Mouse (Mus musculus) frontal cortex, postnatal 14 days (tissue): ENCODE results near the gene Xylt2.
"Not testable (repeated sequence)": the region's sequence is repeated elsewhere in the genome, so short reads cannot be mapped to it uniquely, and the experiment has no call there.

Source experiments
- DNase-seq, 2 experiments: peaks; one replicate each; pipeline ENCODE4 v3.0.0; 2022; ENCODE audit warnings: low spot score in 2 of 2

Xylt2 gene

GRCm38 (mm10) chr11:94676754-94677606 is at the start of gene Xylt2:
Gene Xylt2, minus strand, starts transcription at chr11:94677515.
- peak; percentile 76 to 84 for DNase-seq

GRCm38 (mm10) chr11:94719216-94719615 is 41.9 kb upstream of the Xylt2 start:
- no peak for DNase-seq

GRCm38 (mm10) chr11:94718113-94718909 is 41.0 kb upstream of the Xylt2 start:
- DNase-seq = no peak

- no peak for DNase-seq
Observed at GRCm38 (mm10) chr11:94717239-94717638, 39.9 kb upstream of the Xylt2 start.

- no peak for DNase-seq
Observed at GRCm38 (mm10) chr11:94716754-94717153, 39.4 kb upstream of the Xylt2 start.

GRCm38 (mm10) chr11:94715622-94716021 is 38.3 kb upstream of the Xylt2 start:
- DNase-seq = peak; percentile 17 to 31

- DNase-seq = no peak
Observed at GRCm38 (mm10) chr11:94713246-94713860, 36.0 kb upstream of the Xylt2 start.

GRCm38 (mm10) chr11:94704472-94704871 is 27.2 kb upstream of the Xylt2 start, which contains the start of gene Gm11541:
Gene Gm11541, minus strand, starts transcription at chr11:94704499.
- no peak for DNase-seq

- no peak for DNase-seq
Observed at GRCm38 (mm10) chr11:94704020-94704419, 26.7 kb upstream of the Xylt2 start.

- no peak for DNase-seq
Observed at GRCm38 (mm10) chr11:94702216-94702610, 24.9 kb upstream of the Xylt2 start.

GRCm38 (mm10) chr11:94701401-94702215 is 24.3 kb upstream of the Xylt2 start:
- DNase-seq = no peak

- DNase-seq = no peak
Observed at GRCm38 (mm10) chr11:94699399-94699798, 22.1 kb upstream of the Xylt2 start.

GRCm38 (mm10) chr11:94697703-94698464 is 20.6 kb upstream of the Xylt2 start:
- no peak for DNase-seq

- DNase-seq = no peak
Observed at GRCm38 (mm10) chr11:94697140-94697539, 19.8 kb upstream of the Xylt2 start.

GRCm38 (mm10) chr11:94695508-94695907 is 18.2 kb upstream of the Xylt2 start:
- DNase-seq = no peak

- DNase-seq = not testable (repeated sequence)
Observed at GRCm38 (mm10) chr11:94692502-94692901, 15.2 kb upstream of the Xylt2 start.

- DNase-seq = no peak
Observed at GRCm38 (mm10) chr11:94687178-94687577, 9.9 kb upstream of the Xylt2 start.

GRCm38 (mm10) chr11:94682427-94682826 is 5.1 kb upstream of the Xylt2 start:
- DNase-seq = no peak

GRCm38 (mm10) chr11:94681640-94682039 is 4.3 kb upstream of the Xylt2 start:
- DNase-seq = no peak

GRCm38 (mm10) chr11:94680639-94681038 is 3.3 kb upstream of the Xylt2 start:
- no peak for DNase-seq
